Mouse (Mus musculus) olfactory bulb, adult 2 months (tissue): ENCODE measurements around the gene Fry.

Experiments
- CTCF ChIP-seq: fragments of 200-500 bp; IDR thresholded peaks from 2 replicates; pipeline ENCODE4 v1.5.1; 2012; ENCODE audit warnings: low read depth, mild to moderate bottlenecking, low read length, moderate library complexity; ENCODE audit not compliant: insufficient read depth
- POLR2A ChIP-seq: fragments of 200-500 bp; IDR thresholded peaks from 2 replicates; pipeline ENCODE4 v1.6.1; 2012; ENCODE audit warnings: mild to moderate bottlenecking, low read depth, low read length, moderate library complexity; ENCODE audit not compliant: insufficient read depth

DNA sequence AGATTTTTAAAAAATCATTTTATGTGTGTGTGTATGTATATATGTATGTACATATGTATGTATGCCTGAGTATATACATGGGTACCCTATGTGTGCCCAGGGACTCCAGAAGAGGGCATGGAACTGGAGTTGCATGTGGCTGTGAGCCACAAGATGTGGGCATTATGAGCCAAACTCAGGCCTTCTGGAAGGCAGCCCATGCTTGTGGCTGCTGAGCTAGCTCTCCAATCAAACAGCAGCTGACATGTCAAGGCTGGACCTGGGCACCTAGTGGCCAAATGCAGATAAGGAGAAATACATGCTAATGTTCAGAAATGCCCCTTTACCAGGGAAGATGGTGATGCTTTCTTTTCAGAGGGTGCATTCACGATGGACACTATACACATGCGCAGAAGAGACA lies 213.4 kb downstream of the Fry start:
- TF ChIP-seq POLR2A (no peak), CTCF (no peak)
